Mouse (Mus musculus) stomach, postnatal 0 days (tissue): ENCODE measurements at regions not wholly inside any gene's neighbourhood (a gene's known extent, or its start where the extent isn't known, plus 50 kb on each side); places are given as distances from the start of the nearest gene placed in this dataset.

Experiments
- CTCF ChIP-seq: IDR thresholded peaks from 2 replicates; pipeline ENCODE4 v1.5.1; 2016; ENCODE audit warnings: antibody characterized with exemption, low read depth, mild to moderate bottlenecking, moderate library complexity
- EP300 ChIP-seq: optimal IDR thresholded peaks from 2 replicates; pipeline ENCODE3; 2016; ENCODE audit warnings: antibody characterized with exemption

- TF ChIP-seq CTCF (peak; percentile 12; the same call in 1 of the 2 replicates), EP300 (no peak)
Measured at GRCm38 (mm10) chr4:105974948-105975347, 185.3 kb downstream of the Gm12728 start.
